Mouse (Mus musculus) midbrain, embryonic 15.5 days (tissue): ENCODE measurements around the gene Ttll6. TPM values are rescaled to one million over a fixed set of nuclear protein-coding genes. Genes with fewer than 3 reads are reported as not detected.

Experiments
- ATAC-seq: fragments of 200-750 bp; cut with Nextera tagmentation; replicated peaks from 2 replicates; pipeline ENCODE4 v1.8.0; 2017; ENCODE audit warnings: moderate TSS enrichment
- H3K27ac ChIP-seq: fragments of 300-500 bp; sonication (generic); 2 replicates; pipeline ENCODE4 v1.5.1; 2015; ENCODE audit warnings: mild to moderate bottlenecking, inconsistent platforms
- H3K27me3 ChIP-seq: fragments of 300-500 bp; sonication (generic); replicated peaks from 2 replicates; pipeline ENCODE4 v1.6.1; 2015; ENCODE audit warnings: inconsistent platforms
- H3K36me3 ChIP-seq: fragments of 300-500 bp; sonication (generic); replicated peaks from 2 replicates; pipeline ENCODE4 v1.6.1; 2015; ENCODE audit warnings: inconsistent platforms
- H3K4me1 ChIP-seq: fragments of 300-500 bp; sonication (generic); 2 replicates; pipeline ENCODE4 v1.6.1; 2015; ENCODE audit warnings: inconsistent platforms
- H3K4me2 ChIP-seq: fragments of 300-500 bp; sonication (generic); 2 replicates; pipeline ENCODE4 v1.6.1; 2015; ENCODE audit warnings: inconsistent platforms, mild to moderate bottlenecking, moderate library complexity
- H3K4me3 ChIP-seq: fragments of 300-500 bp; sonication (generic); 2 replicates; pipeline ENCODE4 v1.5.1; 2015; ENCODE audit warnings: mild to moderate bottlenecking, inconsistent platforms
- H3K9ac ChIP-seq: fragments of 300-500 bp; sonication (generic); 2 replicates; pipeline ENCODE4 v1.6.1; 2015; ENCODE audit warnings: mild to moderate bottlenecking, inconsistent platforms
- H3K9me3 ChIP-seq: fragments of 300-500 bp; sonication (generic); 2 replicates; pipeline ENCODE4 v1.6.1; 2016; ENCODE audit warnings: inconsistent platforms
- WGBS: fragments of 180-500 bp; shearing (Covaris S2); methylation state at CpG from one replicate; pipeline ENCODE4 v1.1.7; 2015; ENCODE audit warnings: mixed read lengths; 5-methylcytosine and 5-hydroxymethylcytosine counted together
- polyA plus RNA-seq: library from polyadenylated mRNA; unstranded; fragments of >200 nt; fragmentation: Nextera tagmentation; extraction: Ambion mirVana; gene quantifications from 2 replicates; pipeline ENCODE4 v1.2.1, GENCODE M21; 2015

The Ttll6 gene
- polyA plus RNA-seq, 1 experiment from 2014 or later: 0.26 TPM

- Histone ChIP-seq H3K9ac (no peak overlapping the region), H3K27me3 (peaks cover 99% of the 10 kb centered on the region), H3K4me2 (no peak overlapping the region), H3K27ac (no peak overlapping the region), H3K4me1 (no peaks in the 10 kb centered on the region), H3K36me3 (no peaks in the 10 kb centered on the region), H3K9me3 (no peaks in the 10 kb centered on the region), H3K4me3 (no peak overlapping the region)
- no peak for ATAC-seq
- WGBS: 5% methylated on average over 3 of the region's 3 CpGs
These were observed 38.0 kb downstream of the Ttll6 start for GRCm38 (mm10) chr11:96171601-96172000.

DNA sequence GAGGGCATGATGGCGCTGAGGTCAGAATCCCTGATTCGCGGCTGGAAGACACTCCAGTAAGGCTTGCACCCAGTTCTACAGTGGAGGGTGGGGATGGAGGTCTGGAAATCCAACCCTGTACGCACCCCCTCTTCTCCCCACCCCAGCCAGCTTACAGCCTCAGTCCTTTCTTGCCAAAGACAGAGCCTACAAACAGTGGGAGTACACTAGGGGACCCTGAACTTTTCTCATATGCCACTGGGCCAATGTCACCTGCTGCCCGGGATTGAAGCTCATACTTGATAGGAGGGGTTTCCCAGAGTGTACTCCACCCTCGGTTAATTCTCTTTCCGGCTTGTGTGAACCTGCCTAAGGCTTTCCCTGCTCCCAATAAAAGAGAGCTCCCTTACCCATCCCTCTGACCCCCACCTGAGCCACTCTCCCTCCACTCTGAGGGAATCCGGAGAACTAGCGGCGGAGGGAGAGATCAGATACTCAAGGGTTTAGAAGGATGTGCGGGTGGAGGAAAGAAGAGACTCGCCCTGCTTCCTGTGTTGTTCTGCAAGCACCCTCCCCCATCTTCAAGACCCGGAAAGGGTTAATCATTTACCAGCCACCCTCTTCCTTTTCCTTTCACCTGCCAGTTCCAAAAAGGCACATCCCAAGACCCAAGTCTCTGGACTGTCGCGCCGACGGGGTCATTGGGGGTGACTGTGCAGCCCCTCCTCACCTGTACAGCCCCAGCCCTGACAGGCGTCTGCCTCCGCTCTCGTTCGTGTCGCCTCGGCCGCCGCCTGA lies 39.1 kb downstream of the Ttll6 start:
- under 1% methylated on average over 25 of the region's 25 CpGs for WGBS
- Histone ChIP-seq H3K4me1 (no peaks in the 10 kb centered on the region), H3K4me3 (no peak overlapping the region), H3K27ac (no peak overlapping the region), H3K27me3 (peaks cover 97% of the 10 kb centered on the region), H3K36me3 (no peaks in the 10 kb centered on the region), H3K9me3 (no peaks in the 10 kb centered on the region), H3K9ac (no peak overlapping the region), H3K4me2 (no peak overlapping the region)
- ATAC-seq: no peak

DNA sequence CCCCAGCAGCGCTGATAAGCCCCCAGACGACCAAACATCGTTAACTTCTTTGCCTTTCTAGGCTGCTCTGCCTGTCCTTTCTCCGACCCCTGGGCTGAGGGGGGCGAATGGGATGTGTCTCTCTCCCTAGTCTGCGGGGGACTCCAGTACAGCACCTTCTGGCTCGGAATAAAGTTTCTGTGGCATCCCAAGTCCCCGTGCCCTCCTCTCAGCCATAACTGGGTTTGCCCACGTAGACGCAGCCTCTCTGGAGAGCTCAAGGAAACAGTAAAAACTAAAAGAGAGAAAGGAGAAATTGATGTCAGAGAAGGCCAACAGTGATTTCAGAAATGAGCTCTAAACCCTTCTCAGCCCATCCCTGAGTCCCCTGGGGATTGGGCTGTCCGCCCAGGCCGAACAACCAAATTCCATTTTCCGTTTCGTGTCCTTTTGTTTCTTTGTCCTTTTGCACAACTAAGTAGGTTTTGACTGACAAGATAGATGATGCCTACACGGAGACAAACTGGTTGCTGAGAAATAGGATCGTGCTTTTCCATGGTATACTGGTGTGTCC lies 39.8 kb downstream of the Ttll6 start:
- no peaks in the 10 kb centered on the region for H3K9me3 ChIP-seq
- H3K36me3 ChIP-seq: no peaks in the 10 kb centered on the region
- H3K4me3 ChIP-seq: no peak overlapping the region
- H3K4me2 ChIP-seq: no peak overlapping the region
- no peak overlapping the region for H3K9ac ChIP-seq
- H3K27ac ChIP-seq: no peak overlapping the region
- H3K27me3 ChIP-seq: peaks cover 97% of the 10 kb centered on the region
- under 1% methylated on average over 16 of the region's 16 CpGs for WGBS
- no peak for ATAC-seq
- no peaks in the 10 kb centered on the region for H3K4me1 ChIP-seq

- Histone ChIP-seq H3K4me3 (no peak overlapping the region), H3K4me1 (no peaks in the 10 kb centered on the region), H3K36me3 (no peaks in the 10 kb centered on the region), H3K27ac (no peak overlapping the region), H3K27me3 (peaks cover 97% of the 10 kb centered on the region), H3K9ac (no peak overlapping the region), H3K9me3 (no peaks in the 10 kb centered on the region), H3K4me2 (no peak overlapping the region)
- 0% methylated on average over 6 of the region's 6 CpGs for WGBS
- ATAC-seq: no peak
These were observed 41.3 kb downstream of the Ttll6 start for GRCm38 (mm10) chr11:96174881-96175280.

DNA sequence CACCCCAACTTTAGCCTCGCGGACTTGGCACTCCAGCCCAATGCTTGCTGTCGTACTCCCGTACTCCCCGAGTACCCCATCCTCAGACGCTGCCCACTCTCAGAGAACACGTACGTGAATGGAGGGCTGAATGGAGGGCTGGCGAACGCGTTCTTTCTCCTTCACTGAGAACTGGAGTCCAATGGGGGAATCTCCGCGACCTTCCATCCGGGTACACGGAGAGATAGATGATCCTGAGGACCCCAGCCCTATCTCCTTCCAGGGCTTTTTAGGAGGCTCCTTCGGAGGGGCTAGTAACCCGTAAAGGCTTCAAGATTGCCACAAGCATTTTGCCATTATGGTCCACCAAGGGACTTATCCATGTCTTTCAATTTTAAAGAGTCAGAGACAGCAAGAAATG lies 41.9 kb downstream of the Ttll6 start:
- WGBS: under 1% methylated on average over 17 of the region's 17 CpGs
- no peaks in the 10 kb centered on the region for H3K36me3 ChIP-seq
- H3K4me1 ChIP-seq: no peaks in the 10 kb centered on the region
- no peak overlapping the region for H3K4me2 ChIP-seq
- no peak overlapping the region for H3K9ac ChIP-seq
- ATAC-seq: no peak
- H3K4me3 ChIP-seq: no peak overlapping the region
- no peaks in the 10 kb centered on the region for H3K9me3 ChIP-seq
- peaks cover 97% of the 10 kb centered on the region for H3K27me3 ChIP-seq
- no peak overlapping the region for H3K27ac ChIP-seq

DNA sequence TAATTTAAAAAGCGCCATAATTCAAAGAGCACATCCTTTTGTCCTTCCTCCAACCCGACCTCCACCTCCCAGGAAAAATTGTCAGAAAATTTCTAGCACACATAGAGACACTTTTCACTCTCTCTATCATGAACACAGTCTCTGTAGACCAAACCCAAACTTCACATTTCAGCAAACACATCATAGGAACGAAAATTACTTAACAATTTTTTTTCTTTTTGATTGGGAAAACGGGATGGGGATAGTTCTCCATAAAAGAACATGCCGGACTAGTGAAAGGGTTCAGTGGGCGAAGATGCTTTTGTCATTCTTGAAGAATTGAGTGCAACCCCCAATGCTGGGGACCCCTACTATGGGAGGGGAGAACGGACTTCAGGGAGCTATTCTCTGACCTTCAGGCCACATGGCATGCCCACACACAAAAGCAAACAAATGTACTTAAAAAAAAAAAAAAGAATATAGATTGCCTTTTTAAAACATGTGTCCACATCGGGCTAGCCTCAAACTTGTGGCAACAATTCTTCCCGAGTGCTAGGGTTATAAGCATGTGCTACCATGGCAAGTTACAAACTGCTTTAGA lies 42.5 kb downstream of the Ttll6 start:
- no peak overlapping the region for H3K9ac ChIP-seq
- 2% methylated on average over 9 of the region's 9 CpGs for WGBS
- no peaks in the 10 kb centered on the region for H3K4me1 ChIP-seq
- peaks cover 97% of the 10 kb centered on the region for H3K27me3 ChIP-seq
- no peaks in the 10 kb centered on the region for H3K9me3 ChIP-seq
- H3K27ac ChIP-seq: no peak overlapping the region
- H3K4me2 ChIP-seq: no peak overlapping the region
- H3K4me3 ChIP-seq: no peak overlapping the region
- no peak for ATAC-seq
- H3K36me3 ChIP-seq: no peaks in the 10 kb centered on the region

DNA sequence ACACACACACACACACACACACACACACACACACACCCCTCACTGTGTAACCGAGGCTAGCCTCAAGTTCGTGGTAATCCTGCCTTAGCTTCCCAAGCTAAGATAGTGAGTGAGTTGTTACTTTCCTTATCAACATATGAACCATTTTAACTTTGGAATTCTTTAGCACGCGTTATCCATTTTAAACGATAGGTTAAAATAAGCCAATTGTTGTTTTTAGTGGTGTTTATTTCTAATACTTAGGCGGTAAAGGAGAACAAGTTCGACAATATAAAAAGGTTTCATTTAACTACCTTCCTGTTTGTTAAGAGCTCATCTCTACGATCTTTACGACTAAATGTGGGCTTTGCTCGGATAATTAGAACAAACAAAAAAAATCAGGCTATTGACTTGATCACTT lies 43.3 kb downstream of the Ttll6 start:
- no peaks in the 10 kb centered on the region for H3K9me3 ChIP-seq
- no peak for ATAC-seq
- 2% methylated on average over 10 of the region's 10 CpGs for WGBS

DNA sequence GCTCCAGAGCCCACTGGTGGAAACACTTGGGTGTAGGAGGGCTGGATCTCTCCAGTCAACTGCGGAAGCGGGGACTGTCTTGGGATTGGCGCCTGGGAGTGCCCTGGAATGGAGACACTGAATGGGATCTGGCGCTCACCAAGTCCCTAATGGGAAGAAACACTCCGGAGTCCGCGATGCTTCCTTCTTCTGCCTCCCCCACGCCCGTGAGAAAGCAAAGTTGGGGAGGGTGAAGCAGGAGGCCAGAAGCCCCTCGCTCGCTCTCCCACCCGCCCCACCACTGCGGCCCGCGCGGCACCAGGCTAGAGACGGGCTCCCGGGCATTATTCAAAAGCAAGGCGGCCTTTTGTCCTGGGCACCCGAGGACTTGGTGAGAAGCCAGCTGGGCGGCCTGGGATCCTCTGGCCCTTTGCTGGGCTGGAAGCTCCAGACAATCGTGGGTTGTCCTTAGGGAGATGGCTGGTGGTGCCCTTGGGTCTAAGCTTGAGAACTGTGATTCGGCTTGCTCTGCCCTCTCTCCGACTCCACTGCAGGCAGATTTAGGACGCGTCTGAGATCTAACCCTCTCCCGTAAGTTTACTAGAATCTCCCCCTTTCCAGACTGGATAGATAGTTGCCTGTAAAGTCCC lies 44.1 kb downstream of the Ttll6 start:
- Histone ChIP-seq H3K27me3 (peaks cover 97% of the 10 kb centered on the region), H3K4me1 (no peaks in the 10 kb centered on the region), H3K27ac (no peak overlapping the region), H3K4me3 (no peak overlapping the region), H3K9me3 (no peaks in the 10 kb centered on the region), H3K4me2 (no peak overlapping the region), H3K9ac (no peak overlapping the region), H3K36me3 (no peaks in the 10 kb centered on the region)
- no peak for ATAC-seq
- WGBS: under 1% methylated on average over 27 of the region's 27 CpGs

More for the DNA sequence above, 43.3 kb downstream of the Ttll6 start:
- H3K4me2 ChIP-seq: no peak overlapping the region
- no peaks in the 10 kb centered on the region for H3K36me3 ChIP-seq
- no peak overlapping the region for H3K4me3 ChIP-seq
- peaks cover 97% of the 10 kb centered on the region for H3K27me3 ChIP-seq
- H3K27ac ChIP-seq: no peak overlapping the region
- no peak overlapping the region for H3K9ac ChIP-seq
- no peaks in the 10 kb centered on the region for H3K4me1 ChIP-seq

GRCm38 (mm10) chr11:96178356-96178755 lies 44.8 kb downstream of the Ttll6 start:
- no peak for ATAC-seq
- Histone ChIP-seq H3K9me3 (peaks cover 4% of the 10 kb centered on the region; the same call in 1 of the 2 replicates), H3K36me3 (no peaks in the 10 kb centered on the region), H3K27me3 (peaks cover 97% of the 10 kb centered on the region), H3K4me3 (no peak overlapping the region), H3K4me1 (no peaks in the 10 kb centered on the region), H3K27ac (no peak overlapping the region), H3K4me2 (no peak overlapping the region), H3K9ac (no peak overlapping the region)
- WGBS: 2% methylated on average over 8 of the region's 8 CpGs

DNA sequence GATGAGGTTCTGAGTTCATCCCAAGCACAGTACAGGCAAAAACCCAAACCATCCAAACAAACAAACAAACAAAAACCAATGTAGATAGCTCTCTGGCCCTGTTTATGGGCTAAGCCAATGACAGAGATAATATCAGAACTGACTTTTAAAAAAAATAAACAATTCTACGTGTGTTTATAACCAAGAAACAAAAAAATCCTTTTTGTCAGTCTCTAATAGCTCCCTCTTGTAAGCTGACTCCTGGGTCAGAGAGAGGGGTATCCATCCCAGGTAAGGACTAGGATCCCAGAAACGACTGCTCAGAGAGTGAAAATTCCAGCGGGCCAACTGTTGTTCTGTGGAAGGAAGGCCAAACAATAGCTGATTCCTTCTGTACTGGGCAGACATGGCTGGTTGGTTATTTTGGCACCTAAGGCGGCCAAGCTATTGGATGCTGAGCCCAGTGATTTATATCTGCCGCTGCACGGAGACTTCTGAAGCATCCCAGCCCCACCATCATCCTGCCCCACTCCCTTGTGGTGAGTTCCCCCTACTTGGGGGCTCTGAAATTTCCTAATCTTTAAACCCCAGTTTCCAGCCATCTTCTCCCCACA lies 45.4 kb downstream of the Ttll6 start:
- H3K9me3 ChIP-seq: peaks cover 4% of the 10 kb centered on the region; the same call in 1 of the 2 replicates
- no peak overlapping the region for H3K4me2 ChIP-seq
- H3K36me3 ChIP-seq: no peaks in the 10 kb centered on the region
- no peak overlapping the region for H3K4me3 ChIP-seq
- ATAC-seq: no peak
- no peak overlapping the region for H3K9ac ChIP-seq
- peaks cover 97% of the 10 kb centered on the region for H3K27me3 ChIP-seq
- H3K4me1 ChIP-seq: no peaks in the 10 kb centered on the region
- WGBS: 0% methylated on average over 6 of the region's 6 CpGs
- no peak overlapping the region for H3K27ac ChIP-seq

GRCm38 (mm10) chr11:96181061-96181460 lies 47.5 kb downstream of the Ttll6 start:
- H3K36me3 ChIP-seq: no peaks in the 10 kb centered on the region
- WGBS: 26% methylated on average over 4 of the region's 4 CpGs
- no peaks in the 10 kb centered on the region for H3K4me1 ChIP-seq
- peaks cover 4% of the 10 kb centered on the region; the same call in 1 of the 2 replicates for H3K9me3 ChIP-seq
- ATAC-seq: no peak
- no peak overlapping the region for H3K4me2 ChIP-seq
- H3K4me3 ChIP-seq: no peak overlapping the region
- H3K27me3 ChIP-seq: peaks cover 97% of the 10 kb centered on the region
- no peak overlapping the region for H3K9ac ChIP-seq
- no peak overlapping the region for H3K27ac ChIP-seq

- Histone ChIP-seq H3K4me3 (no peak overlapping the region), H3K4me1 (no peaks in the 10 kb centered on the region), H3K27me3 (peaks cover 99% of the 10 kb centered on the region), H3K27ac (no peak overlapping the region), H3K4me2 (no peak overlapping the region), H3K9me3 (peaks cover 4% of the 10 kb centered on the region; the same call in 1 of the 2 replicates), H3K36me3 (no peaks in the 10 kb centered on the region), H3K9ac (no peak overlapping the region)
- ATAC-seq: no peak
These were observed 50.6 kb downstream of the Ttll6 start for GRCm38 (mm10) chr11:96184233-96184632.
